Mouse (Mus musculus): ENCODE measurements around the gene Dpp6.

The Dpp6 gene

DNA sequence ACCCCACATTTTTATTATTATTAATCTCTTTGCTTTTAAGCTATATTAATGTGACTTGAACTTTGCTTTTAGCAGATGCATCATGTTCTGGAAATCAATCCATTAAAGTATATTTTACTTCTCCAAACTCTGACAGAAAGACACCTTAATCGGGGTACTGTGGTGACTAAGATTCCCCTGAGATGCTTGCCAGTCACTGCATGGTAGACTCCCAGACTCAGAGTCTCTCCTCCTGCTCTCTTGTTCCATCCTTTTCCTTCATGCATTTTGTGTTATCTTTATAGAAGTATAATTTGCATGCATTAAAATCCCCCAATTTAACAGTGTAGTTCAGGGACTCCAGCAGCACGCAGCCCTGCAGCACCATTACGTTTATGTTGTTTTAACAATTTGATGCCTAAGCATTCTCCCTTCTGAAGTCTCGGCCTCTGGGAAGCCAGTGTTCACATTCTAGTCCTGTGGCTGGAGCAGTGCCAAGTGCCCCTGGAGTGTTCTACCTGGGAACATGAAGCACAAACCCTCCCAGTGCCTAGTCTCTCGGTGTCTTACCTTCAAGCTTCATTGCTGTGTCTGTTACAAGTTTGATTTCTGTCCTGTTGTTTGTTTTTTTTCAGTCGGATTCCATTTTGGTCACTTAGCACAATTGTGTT lies 153.1 kb downstream of the Dpp6 start:
- CTCF ChIA-PET, result no interaction called here

DNA sequence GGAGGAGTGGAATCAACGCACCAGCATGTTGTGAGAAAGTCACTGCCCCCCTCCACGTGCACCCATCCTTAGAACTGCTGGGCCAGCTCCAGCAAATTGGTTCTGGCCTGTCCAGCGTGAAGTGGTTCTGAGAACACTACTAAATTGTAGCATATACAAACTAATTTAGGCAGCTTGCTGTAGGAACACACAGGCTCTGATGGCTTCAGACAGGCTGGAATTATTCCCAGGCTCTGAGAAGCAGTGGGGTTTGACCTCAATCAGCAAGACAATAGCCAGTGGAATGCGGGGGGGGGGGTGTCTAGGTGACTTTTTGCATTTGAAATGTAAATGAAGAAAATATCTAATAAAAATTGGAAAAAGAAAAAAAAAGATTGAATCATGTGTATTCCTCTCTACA lies 156.2 kb downstream of the Dpp6 start:
- CTCF ChIA-PET, result no interaction called here

DNA sequence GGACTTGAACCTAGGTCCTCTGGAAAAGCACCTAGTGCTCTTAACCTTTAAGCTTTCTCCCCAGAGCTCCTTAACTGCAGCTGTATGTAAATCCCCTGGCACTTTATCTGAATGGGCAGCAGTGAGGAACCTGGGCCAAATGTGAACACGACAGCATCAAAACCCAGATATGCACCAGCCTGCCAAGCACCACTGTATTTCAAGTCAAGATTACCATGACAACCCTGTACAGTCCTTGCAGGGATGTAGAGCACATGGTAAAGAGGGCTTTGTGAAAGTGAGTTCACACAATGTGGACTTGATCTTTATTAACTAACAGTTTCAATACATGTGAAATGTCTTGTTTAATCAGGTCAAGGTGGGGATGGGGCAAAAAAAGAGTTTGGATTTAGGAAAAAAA lies 162.3 kb downstream of the Dpp6 start:
- CTCF ChIA-PET, result no interaction called here

DNA sequence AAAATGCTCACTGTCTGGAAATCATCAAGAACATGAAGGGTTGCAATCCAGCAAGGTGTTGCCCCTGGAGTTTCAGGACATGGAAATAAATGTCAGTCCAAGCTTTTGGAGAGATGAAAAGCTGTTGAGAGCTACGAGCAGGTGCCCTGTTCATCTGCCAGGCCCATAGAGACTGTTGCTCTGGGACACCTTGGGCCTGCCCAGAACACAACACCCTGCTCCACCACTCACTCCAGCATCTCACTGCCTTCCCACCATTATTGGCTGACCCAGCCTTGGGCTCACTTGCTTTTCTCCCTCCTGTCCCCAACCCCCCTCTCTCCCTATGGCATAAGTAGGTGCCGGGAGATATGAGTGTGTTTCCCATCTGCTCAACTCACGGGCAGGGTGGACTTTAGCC lies 162.8 kb downstream of the Dpp6 start:
- CTCF ChIA-PET, result no interaction called here

DNA sequence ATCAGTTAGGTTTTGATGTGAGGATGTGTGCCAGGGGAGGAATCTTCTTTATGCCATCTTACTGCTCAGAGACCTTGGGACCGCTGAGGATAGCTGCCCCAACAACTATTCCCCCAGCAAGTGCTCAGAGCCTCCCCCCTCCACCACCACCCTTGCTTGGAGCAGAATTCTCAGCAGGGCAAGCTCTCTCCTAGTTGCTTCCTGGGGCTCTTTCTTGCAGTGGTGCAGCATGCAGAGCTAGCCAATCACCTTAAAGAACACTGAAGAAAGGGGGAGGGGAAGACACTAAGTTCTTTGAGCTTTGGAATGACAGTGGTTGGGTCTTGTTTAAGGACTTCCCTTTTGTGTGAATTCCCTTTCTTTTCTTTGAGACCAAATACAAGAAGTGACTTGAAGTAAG lies 168.1 kb downstream of the Dpp6 start:
- CTCF ChIA-PET, result no interaction called here

DNA sequence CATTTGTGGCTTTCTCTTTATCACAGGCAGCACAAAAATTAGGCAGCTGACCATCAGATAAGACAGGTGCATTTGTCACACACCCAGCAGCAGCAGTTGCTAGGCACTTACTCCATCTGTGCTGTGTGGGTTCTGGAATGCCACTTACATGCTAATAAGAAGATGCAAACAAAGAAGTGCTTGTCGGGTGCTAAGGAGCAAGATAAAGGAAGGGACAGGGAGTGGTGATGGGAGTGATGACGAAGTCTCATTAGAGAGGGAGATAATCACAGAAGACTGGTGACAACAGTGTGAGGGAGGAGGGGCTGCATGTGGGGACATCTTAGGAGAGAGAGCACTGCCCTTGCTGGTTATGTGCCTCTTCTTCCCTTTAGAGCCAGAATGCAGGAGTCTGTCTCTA lies 174.6 kb downstream of the Dpp6 start:
- CTCF ChIA-PET, result no interaction called here

DNA sequence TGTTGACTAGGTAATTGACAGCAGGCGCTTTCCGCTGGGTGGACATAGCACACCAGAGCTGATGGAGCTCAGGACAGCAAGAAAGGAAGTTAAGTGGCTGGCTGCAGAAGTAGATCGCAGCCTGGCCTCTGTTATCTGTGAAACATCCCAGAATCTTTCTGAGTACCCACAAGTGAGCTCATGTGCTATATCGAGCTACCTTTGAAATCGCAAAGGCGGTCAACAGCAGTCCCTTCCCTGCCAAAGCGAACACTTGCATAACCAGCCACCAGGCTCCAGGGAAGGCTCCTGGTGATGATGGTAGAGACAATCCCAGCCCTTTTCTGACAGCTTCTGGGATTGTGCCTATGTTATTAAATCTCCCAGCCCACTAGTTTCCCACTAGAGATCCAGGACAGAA lies 186.5 kb downstream of the Dpp6 start:
- CTCF ChIA-PET, result no interaction called here

DNA sequence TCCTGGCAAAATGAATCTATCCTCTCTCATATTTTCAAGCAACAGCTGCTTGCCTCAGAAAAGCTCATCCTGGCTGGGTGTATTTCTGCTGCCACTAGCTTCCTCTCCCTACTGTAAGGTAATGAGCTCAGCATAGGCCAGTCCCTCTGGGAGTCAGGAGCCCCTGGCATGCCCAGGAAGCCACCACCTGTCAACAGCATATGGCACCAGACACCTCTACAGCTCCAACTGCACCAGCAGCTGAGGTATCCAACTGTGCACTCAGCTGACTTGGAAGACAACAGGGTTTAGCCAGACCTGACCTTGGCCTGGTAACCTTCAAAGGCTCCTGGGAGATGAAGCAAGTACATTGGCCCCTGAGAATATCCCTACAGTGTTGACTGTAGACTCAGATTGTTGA lies 192.2 kb downstream of the Dpp6 start:
- CTCF ChIA-PET, result no interaction called here

DNA sequence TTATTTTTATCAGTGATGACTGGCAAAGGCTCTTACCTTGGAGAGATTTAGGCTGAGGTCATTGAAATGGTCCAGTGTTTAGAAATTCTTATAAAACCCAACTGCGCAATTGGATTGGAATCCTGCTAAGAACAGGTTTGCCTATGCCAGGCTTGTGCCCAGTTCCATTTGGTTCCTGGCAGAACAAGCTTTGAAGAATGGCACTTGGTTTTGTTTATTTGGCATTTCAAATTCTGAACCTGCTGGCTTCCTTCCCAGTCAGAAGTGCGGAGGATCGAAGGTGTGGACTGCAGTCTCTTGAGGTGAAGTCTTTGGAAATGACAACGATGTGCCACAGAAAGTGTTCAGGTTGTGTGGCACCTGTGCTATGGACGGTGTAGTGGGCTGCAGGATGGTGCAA lies 193.6 kb downstream of the Dpp6 start:
- CTCF ChIA-PET, result no interaction called here

DNA sequence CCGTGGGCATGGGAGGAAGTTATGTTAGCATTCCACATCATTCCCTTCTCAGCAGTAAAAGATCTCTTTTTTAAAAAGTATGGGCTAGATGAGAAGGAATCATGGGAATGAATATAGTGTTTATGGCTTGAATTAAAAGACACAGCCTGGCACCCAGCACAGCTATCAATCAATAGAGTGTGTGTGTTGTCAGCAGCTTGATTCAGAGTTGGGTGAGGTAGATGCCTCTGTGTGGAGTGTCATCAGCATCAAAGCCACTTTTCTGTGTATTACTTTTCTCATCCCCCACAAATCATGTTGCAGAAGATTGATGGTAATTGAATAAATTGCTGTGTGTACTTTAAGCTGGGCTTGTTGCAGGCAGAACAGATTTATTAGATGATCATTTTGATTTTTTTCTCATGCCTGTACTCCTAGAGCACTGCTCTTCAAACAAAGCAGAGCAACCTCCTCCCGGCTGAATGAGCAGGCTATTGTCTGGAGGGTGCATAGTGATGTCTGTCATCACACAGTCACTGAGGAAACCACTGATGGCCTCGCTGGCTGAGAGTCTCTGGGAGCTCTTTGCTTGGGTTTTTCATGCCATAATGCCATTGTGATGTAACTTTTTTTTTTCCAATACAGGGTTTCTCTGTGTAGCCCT lies 201.4 kb downstream of the Dpp6 start:
- CTCF ChIA-PET, result no interaction called here

DNA sequence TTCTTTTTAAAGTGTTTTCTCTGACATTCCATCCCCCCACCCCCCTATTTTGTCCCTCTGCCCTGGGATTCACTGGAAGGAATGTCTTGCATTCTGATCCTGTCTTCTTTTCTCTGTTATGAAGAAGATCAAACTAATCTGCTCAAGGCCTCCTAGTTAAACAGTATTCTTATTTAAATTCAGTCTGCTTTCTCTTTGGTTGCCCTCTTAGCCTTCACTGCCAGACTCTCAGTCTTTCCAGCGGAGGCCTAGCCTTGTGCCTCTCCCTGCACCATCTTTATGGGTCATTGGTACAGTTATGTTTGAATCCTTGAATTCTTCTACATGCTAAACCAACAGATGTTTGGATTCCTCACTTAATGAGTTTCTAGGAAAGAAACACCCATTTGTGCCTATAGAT lies 211.6 kb downstream of the Dpp6 start:
- CTCF ChIA-PET, result no interaction called here

DNA sequence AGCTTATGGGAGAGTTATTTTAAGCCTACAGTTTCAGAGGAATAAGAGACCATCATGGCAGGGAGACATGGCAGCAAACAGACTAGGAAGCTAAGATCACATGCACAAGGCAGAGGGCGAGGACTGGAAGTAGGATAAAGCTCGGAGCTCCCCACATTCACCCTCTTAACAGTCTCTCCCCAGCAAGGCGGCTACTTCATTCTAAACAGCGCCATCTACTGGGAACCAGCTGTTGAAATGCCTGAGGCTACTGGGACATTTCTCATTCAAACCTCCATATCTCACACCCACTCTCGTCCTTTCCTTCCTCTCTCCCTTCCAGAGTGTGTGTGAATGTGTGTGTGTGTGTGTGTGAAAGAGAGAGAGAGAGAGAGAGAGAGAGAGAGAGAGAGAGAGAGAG lies 212.8 kb downstream of the Dpp6 start:
- CTCF ChIA-PET, result no interaction called here

DNA sequence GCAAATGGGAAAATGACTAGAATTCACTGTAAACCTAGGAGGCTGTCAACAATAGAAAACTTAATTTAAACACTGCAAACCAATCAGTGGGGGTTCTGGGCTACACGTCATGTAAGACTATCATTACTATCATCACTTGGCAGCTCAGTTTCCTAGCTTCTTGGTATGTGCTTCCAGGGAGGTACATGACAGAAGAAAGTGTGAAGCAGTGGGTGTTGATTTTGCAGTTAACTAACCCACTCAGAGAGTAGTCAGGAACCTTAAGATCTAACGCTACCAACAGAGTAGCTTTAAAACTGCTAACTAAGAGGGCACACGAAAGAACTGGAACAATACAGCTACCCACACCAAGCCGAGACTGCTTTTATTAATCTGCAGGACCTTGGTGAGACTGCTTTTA lies 217.9 kb downstream of the Dpp6 start:
- CTCF ChIA-PET, result no interaction called here

DNA sequence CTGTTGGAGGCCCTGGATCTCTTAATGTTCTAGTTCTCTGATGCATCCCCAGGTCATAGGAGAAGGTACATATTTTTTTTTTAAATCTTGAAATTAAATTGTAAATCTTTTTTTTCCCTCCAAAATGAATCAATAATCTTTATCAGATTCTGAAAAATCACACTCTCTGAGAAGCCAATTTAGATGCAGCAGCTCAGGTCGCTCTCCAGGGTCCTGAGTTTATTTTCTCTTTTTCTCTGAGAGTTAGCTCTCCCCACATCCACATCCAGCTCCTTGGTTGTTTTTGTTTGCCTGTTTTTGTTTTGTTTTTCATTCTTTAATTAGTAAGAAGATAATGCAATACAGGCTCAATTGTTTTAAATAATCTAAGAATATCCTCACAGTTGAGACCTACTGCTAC lies 218.3 kb downstream of the Dpp6 start:
- CTCF ChIA-PET, result no interaction called here

DNA sequence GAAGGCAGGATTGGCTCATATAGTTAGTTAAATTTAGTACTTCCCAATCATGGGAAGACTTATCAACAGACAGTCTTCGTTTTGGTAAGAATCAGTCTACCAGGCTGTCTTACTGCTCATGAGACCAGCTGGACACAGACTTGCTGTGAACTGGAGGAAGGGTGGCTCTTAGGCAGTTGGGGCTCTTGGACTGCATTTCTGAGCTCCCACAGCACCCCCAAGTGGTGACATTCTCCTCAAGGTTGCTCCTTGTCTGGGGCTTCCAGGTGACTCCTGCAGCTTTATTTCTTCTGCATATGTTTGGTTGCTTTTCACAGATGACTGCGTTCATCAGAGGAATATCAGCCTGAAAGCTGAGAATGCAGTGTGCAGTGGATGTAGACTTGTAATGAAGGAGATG lies 218.9 kb downstream of the Dpp6 start:
- CTCF ChIA-PET, result no interaction called here

DNA sequence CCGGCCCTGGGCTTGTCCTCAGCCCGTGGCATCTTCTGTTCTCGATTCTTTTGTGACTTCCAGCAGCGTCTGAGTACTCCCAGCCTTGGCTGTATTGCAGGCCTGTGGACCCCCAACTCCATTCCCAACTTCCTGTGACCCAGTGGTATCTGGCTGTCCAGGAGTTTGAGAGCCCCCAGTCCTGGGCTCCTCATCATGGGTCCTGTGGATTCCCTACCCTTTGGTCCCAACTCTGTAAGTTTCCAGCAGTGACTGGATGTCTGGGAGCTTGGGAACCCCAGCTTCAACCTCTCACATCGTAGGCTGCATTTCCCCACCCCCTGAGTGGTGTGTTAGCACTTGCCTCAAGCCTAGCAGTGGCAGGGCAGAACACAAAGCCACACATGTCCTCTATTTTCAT lies 220.8 kb downstream of the Dpp6 start:
- CTCF ChIA-PET, result no interaction called here

DNA sequence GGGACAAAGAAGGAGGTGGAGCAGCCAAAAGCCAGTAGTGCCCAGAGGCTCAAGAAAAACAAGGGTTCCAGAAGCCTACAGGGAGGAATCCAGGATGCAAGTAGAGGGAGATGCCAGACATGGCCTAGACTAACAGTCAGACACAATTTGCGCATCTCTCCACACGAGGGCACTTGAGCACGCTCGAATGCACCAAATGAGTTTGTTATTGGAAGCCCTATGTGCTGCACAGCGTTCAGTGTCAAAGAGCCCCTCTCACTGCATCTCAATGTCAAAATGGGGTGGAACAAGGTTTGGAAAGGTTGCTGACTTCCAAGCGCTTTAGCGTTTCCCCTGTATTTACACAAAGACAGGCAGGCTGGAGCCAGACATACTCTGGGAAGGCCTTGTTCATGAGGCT lies 231.2 kb downstream of the Dpp6 start:
- CTCF ChIA-PET, result no interaction called here

DNA sequence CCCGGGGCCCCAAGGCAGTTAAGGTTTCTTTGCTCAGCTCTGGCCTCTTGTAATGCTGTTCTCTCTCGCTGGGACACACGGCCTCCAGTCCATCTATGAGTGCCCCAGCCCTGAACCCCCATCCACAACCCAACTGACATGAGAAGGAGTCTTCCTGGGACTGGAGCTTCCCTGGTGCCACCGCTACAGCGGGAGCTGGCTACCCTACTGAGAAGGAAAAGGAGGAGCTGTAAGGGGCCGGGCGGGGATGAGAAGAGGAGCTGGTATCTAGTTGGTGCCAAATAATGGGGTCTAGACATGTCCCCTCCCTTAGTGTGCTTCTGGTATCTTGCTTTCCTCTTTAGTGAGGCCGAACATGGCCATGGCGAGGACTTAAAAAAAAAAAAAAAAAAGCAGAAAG lies 231.9 kb downstream of the Dpp6 start:
- CTCF ChIA-PET, result no interaction called here

DNA sequence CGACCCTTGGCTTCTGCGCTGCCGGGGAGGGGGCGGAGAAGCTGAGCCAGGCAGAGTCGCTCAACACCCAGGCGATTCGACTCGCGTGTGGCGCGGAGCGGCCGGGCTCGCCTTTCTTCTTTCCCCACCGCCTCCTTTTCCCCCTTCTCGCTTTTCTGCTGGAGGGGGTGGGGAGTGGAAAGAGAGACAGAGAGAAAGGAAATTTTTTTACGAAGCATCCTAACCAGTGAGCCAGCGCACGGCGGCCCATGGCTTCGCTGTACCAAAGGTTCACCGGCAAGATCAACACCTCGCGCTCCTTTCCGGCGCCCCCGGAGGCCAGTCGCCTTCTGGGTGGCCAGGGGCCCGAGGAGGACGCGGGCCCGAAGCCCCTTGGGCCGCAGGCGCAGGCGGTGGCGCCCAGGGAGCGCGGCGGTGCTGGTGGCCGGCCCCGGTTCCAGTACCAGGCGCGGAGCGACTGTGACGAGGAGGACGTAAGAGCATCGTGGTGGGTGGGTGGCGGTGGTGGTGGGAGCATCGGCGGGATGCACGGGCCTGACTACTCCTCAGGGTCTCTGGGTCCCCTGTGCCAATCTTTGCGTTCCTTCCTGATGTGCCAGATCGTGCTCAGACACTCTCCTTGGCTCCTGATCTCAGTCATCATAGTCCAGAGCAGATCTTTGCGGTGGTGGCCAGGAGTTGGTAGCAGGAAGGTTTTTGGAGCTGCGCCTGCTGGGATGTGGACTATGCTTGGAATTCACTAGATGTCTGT lies 232.5 kb downstream of the Dpp6 start:
- CTCF ChIA-PET, result no interaction called here

DNA sequence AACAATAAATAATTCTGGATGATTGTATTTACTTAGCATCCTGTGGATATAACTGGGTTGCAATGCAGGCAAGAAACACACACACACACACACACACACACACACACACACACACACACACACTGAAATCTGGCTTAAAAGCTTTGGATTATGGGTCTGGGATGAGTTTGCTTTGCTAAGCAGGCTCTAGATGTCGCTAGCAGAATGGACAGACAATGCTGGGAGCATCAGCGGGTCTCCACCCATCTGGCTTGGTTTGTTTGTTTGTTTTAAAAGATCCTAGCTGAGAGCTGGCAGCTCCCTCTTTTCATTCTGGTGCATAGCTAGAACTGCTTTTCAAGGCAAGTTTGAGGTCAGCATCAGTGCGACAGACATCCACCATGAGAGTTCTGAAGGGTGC lies 234.2 kb downstream of the Dpp6 start:
- CTCF ChIA-PET, result no interaction called here

DNA sequence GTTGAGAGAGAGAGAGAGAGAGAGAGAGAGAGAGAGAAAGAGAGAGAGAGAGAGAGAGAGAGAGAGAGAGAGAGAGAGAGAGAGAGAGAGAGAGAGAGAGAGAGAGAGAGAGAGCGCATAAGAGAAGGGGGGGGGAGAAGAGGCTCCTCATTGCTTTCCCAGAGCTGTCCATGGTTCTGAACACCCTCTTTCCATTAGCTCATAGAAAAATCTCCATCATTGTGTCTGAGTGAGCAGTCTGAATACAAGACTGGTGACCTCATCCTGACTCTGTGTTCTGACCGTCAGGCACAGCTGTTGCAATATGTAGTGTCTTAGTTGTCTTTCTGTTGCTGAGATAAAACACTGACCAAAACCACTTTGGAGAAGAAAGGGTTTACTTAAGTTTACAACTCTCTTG lies 235.4 kb downstream of the Dpp6 start:
- CTCF ChIA-PET, result no interaction called here

DNA sequence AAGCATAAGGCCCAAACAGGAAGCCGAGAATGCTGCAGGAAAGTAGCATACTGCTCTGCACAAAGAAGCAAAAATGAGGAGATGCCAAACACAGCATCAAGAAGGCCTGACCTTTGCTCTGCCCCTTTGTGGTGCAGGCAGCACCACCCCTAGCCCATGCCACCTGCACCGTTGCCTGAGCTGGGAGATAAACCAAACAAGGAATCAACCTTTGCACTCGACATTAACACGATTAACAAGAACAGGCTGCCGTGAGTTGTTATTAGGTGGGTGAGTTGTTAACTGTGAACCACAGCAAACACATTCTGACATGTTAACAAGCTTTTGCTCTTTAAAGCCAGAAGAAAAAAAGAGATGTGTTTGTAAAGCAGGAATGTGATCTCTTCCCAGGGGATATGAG lies 239.4 kb downstream of the Dpp6 start:
- CTCF ChIA-PET, result no interaction called here

DNA sequence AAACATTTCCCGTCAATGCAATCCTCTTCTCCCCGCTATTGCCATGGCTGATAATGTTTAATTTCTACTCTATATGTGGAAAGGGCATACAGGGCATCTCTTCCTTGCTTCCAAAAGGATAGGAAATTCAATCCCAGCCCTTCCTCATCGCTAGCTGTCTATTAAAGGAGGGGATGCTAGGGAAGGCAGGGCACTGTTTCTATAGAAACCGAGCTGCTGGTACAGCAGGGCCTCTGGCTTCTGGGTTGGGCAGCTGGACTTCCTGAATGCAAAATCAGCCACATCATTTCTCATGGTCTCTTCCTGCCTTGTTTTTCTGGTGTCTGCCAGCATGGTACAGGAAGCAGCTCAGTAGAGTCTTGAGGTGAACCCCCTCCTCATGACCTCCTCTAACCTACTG lies 243.1 kb downstream of the Dpp6 start:
- CTCF ChIA-PET, result no interaction called here

DNA sequence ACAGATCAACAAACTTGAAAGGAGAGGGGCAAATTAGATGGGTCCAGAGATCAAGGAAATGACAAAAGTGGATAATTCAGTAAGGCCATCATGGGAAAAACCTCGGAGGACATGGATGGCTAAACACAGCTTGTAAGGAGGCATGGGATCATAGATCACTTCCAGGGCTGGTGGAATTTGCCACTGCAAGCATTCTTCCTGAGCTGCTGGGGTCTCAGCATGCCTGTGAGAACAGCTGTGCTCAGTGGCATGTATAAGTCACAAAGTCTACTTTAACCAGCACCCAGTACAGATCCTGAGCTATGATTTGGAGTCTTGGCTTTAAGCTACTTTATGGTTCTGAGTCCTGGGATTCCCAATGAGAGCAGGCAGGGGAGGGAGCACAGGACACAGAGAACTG lies 246.9 kb downstream of the Dpp6 start:
- CTCF ChIA-PET, result no interaction called here
